In genomic region chr9:48991671-48992070, GRCm38 (mm10) we compare ENCODE assay signal across 26 mouse cellular contexts. TPM values are rescaled to one million over a fixed set of nuclear protein-coding genes. Genes with fewer than 3 reads are reported as not detected.
DNase-seq lines count a peak whose midpoint lies in the region; ATAC-seq and TF ChIP-seq lines count a peak whose summit lies in the region.
"Had no signal": no experiment of that assay in that cellular context is flagged by ENCODE, and none has a peak within 500 bp of the region (broad histone marks: within the 10 kb centered on the region; RNA-seq: fewer than 3 reads in every experiment).

No protein-coding gene starts in this region.

- H3K4me2 ChIP-seq in kidney, embryonic 16.5 days (replicated peaks; ENCODE audit: low read depth, low read length), result no peak overlapping the region
- H3K4me2 ChIP-seq: embryonic facial prominence, embryonic 13.5 days; embryonic facial prominence, embryonic 15.5 days; forebrain, embryonic 13.5 days; forebrain, embryonic 15.5 days had no signal

- in situ Hi-C loops in ES-E14 (cut with MboI; ENCODE audit: low sequenced_read_pairs in 2 of 2, unreplicated experiment in 2 of 2), result no loop called here

- TF ChIP-seq EP300 in ES-Bruce4 (IDR thresholded peaks at IDR 0.05; ENCODE audit: insufficient read depth, low read depth, low read length), result no peak

- H3K36me3 ChIP-seq in ES-Bruce4 (ENCODE audit: control insufficient read depth, insufficient read depth, low read length, poor library complexity, severe bottlenecking), result peaks cover 8% of the 10 kb centered on the region
- H3K36me3 ChIP-seq in ES-E14 (ENCODE audit: control insufficient read depth, insufficient read depth, low read length, poor library complexity, severe bottlenecking), result peaks cover 24% of the 10 kb centered on the region
- 0 out of 2 replicates have a peak, but pooled peaks cover 4% of the 10 kb centered on the region for H3K36me3 ChIP-seq in kidney, embryonic 16.5 days (ENCODE audit: insufficient read depth, low read length)
- H3K36me3 ChIP-seq: forebrain, embryonic 15.5 days had no signal

- H3K27me3 ChIP-seq in ES-Bruce4 (ENCODE audit: control insufficient read depth, insufficient read depth, low read length, poor library complexity, severe bottlenecking), result no peaks in the 10 kb centered on the region
- no peaks in the 10 kb centered on the region for H3K27me3 ChIP-seq in kidney, embryonic 16.5 days (ENCODE audit: insufficient read depth, low read length)
- H3K27me3 ChIP-seq: embryonic facial prominence, embryonic 13.5 days; embryonic facial prominence, embryonic 15.5 days; forebrain, embryonic 13.5 days; forebrain, embryonic 15.5 days had no signal

- peaks cover 1% of the 10 kb centered on the region for H3K4me1 ChIP-seq in ES-Bruce4 (ENCODE audit: control insufficient read depth, insufficient read depth, low read length)
- H3K4me1 ChIP-seq in ES-E14 (ENCODE audit: control insufficient read depth in 2 of 2, insufficient read depth in 2 of 2, low read length in 2 of 2, poor library complexity in 1 of 2), result peaks cover 8 to 31% of the 10 kb centered on the region in 2 experiments; a peak in 3 of 4 replicates
- H3K4me1 ChIP-seq in kidney, embryonic 16.5 days (ENCODE audit: insufficient read depth, low read length), result peaks cover 18% of the 10 kb centered on the region

- peak overlapping the region; percentile 99 for H3K27ac ChIP-seq in ES-Bruce4 (ENCODE audit: insufficient read depth, low read length)
- peak overlapping the region; percentile 92; the same call in 1 of the 2 replicates for H3K27ac ChIP-seq in ES-E14 (ENCODE audit: insufficient read depth, low read depth, low read length, poor library complexity, severe bottlenecking)
- no peak overlapping the region for H3K27ac ChIP-seq in kidney, embryonic 16.5 days (ENCODE audit: low read length)
- H3K27ac ChIP-seq: embryonic facial prominence, embryonic 13.5 days; embryonic facial prominence, embryonic 15.5 days; forebrain, embryonic 13.5 days; forebrain, embryonic 15.5 days had no signal

- no peak for TF ChIP-seq POLR2A in ES-Bruce4 (IDR thresholded peaks at IDR 0.05; ENCODE audit: insufficient read depth, low read length)

- H3K4me3 ChIP-seq in ES-Bruce4 (ENCODE audit: low read depth, low read length) (peak overlapping the region; percentile 22; the same call in 1 of the 2 replicates), ES-E14 (ENCODE audit: insufficient read depth in 1 of 2, low read depth in 1 of 2, low read length in 2 of 2, poor library complexity in 1 of 2, severe bottlenecking in 1 of 2) (peak overlapping the region in 1 of 2 experiments; percentile 7; a peak in 1 of 4 replicates)
- no peak overlapping the region for H3K4me3 ChIP-seq in kidney, embryonic 16.5 days (ENCODE audit: low read length)
- H3K4me3 ChIP-seq: embryonic facial prominence, embryonic 13.5 days; embryonic facial prominence, embryonic 15.5 days; erythroblast, embryonic 14.5 days; forebrain, embryonic 13.5 days; forebrain, embryonic 15.5 days had no signal

- 81% methylated on average over 5 of the region's 5 CpGs for WGBS in kidney, embryonic 16.5 days

- H3K9ac ChIP-seq in ES-Bruce4 (ENCODE audit: low read depth, poor library complexity, severe bottlenecking) (peak overlapping the region; percentile 26; the same call in 1 of the 2 replicates), ES-E14 (ENCODE audit: insufficient read depth, low read depth, low read length, poor library complexity, severe bottlenecking) (no peak overlapping the region; the same call in 1 of the 2 replicates)
- H3K9ac ChIP-seq in kidney, embryonic 16.5 days (replicated peaks; ENCODE audit: low read length), result no peak overlapping the region
- H3K9ac ChIP-seq: embryonic facial prominence, embryonic 13.5 days; embryonic facial prominence, embryonic 15.5 days; forebrain, embryonic 13.5 days; forebrain, embryonic 15.5 days; forebrain, postnatal 0 days had no signal

- DNase-seq in ES-E14 (ENCODE audit: low read depth, low spot score) (peak; percentile 66), WW6 (ENCODE audit: low read depth, low spot score) (peak; percentile 29)
- no peak for DNase-seq in urinary bladder, postnatal 14 days (ENCODE audit: low spot score)
- DNase-seq in cerebellum, adult 11-12 months, result no peak
- DNase-seq in cerebellum, postnatal 4 days (ENCODE audit: low spot score in 2 of 2), result no peak
- DNase-seq: adrenal gland, adult 8-10 months; adrenal gland, postnatal 14 days; cerebellum, adult 11 months; cerebellum, adult 2 months; cerebellum, adult 9-10 months; cerebellum, postnatal 10 days; cerebellum, postnatal 25 days; embryo, embryonic 11 days; forebrain, postnatal 0 days had no signal

- TF ChIP-seq CTCF in ES-Bruce4 (IDR thresholded peaks at IDR 0.05; ENCODE audit: low read depth, low read length), result no peak

- H3K9me3 ChIP-seq in ES-Bruce4 (replicated peaks; ENCODE audit: control insufficient read depth, insufficient read depth, low read length, poor library complexity, severe bottlenecking) (no peaks in the 10 kb centered on the region), ES-E14 (ENCODE audit: control insufficient read depth, insufficient read depth, low read depth, low read length) (no peaks in the 10 kb centered on the region)
- no peaks in the 10 kb centered on the region for H3K9me3 ChIP-seq in kidney, embryonic 16.5 days (ENCODE audit: low read length)
- H3K9me3 ChIP-seq: embryonic facial prominence, embryonic 13.5 days; embryonic facial prominence, embryonic 15.5 days; forebrain, embryonic 13.5 days; forebrain, embryonic 15.5 days had no signal

- no peak for ATAC-seq in kidney, embryonic 16.5 days (ENCODE audit: low FRiP score, low TSS enrichment)
- ATAC-seq: activated CD4-positive, CD25-positive, alpha-beta regulatory T cell, adult 4 months; forebrain, embryonic 13.5 days; forebrain, embryonic 15.5 days; forebrain, postnatal 0 days had no signal

TF ChIP-seq in ES-E14, 5 proteins besides CTCF, POLR2A, EP300 and RAD21:
- TF ChIP-seq MAFK (IDR thresholded peaks at IDR 0.05; ENCODE audit: insufficient read depth, low read depth, low read length) (no peak), ZNF384 (IDR thresholded peaks at IDR 0.05; ENCODE audit: low read depth, low read length) (no peak), HCFC1 (IDR thresholded peaks at IDR 0.05; ENCODE audit: borderline replicate concordance, insufficient read depth, low read length) (no peak), ZC3H11A (IDR thresholded peaks at IDR 0.05; ENCODE audit: borderline replicate concordance, low read depth, low read length) (no peak), CHD2 (IDR thresholded peaks at IDR 0.05; ENCODE audit: low read depth, low read length) (no peak)

RNA-seq across cellular contexts. Expression of gene Usp28, which starts 6.5 kb away (rescaled TPM):
- polyA plus RNA-seq in ES-Bruce4 (2011; ENCODE audit: insufficient read depth, insufficient read length, low read depth, missing spikeins), result 134 and 157 TPM in 2 replicates
- 70.1 and 121 TPM in 2 replicates for total RNA-seq in ES-E14 (2012; rRNA removed)
- 30.1 and 36.8 TPM in 2 replicates for polyA plus RNA-seq in kidney, embryonic 16.5 days (2015; fragmentation: Nextera tagmentation; extraction: Ambion mirVana)

RNA-seq across cellular contexts. Expression of gene Htr3b, which starts 26.9 kb away (rescaled TPM):
- not detected in 2 replicates for polyA plus RNA-seq in ES-Bruce4 (2011; ENCODE audit: insufficient read depth, insufficient read length, low read depth, missing spikeins)
- total RNA-seq in ES-E14 (2012; rRNA removed), result not detected in 2 replicates
- polyA plus RNA-seq in kidney, embryonic 16.5 days (2015; fragmentation: Nextera tagmentation; extraction: Ambion mirVana), result 0.10 and 0.32 TPM in 2 replicates
- total RNA-seq: common myeloid progenitor, adult 5-6 weeks; gastrocnemius, adult 18-20 months; MEL had no signal
- polyA plus RNA-seq: activated CD4-positive, CD25-positive, alpha-beta regulatory T cell, adult 4 months; C2C12; cerebellum, adult 2 months; erythroblast, embryonic 14.5 days; forebrain, embryonic 13.5 days; forebrain, embryonic 15.5 days; forebrain, postnatal 0 days had no signal

Comparison
In these comparisons a context has a peak if more than half of its experiments do, and no peak if none do; other contexts are left out.
1. DNase-seq: peak in ES-E14 (single experiment) and WW6 (single experiment); none in urinary bladder, postnatal 14 days (single experiment), cerebellum, adult 11-12 months (single experiment) and cerebellum, postnatal 4 days (0 of 2).